Mouse (Mus musculus) myocyte (in vitro differentiated cells): ENCODE measurements around the gene Lrrc40.

Source experiments
- CEBPB ChIP-seq: IDR thresholded peaks from 2 replicates; pipeline ENCODE4 v1.6.1; 2011; ENCODE audit warnings: mild to moderate bottlenecking, moderate library complexity; ENCODE audit not compliant: poor library complexity, insufficient read depth, severe bottlenecking
- MAX ChIP-seq: IDR thresholded peaks from one replicate; pipeline ENCODE4 v1.6.1; 2011; ENCODE audit warnings: low read depth, mild to moderate bottlenecking, control low read depth
- MYOD1 ChIP-seq, 3 experiments: IDR thresholded peaks; one replicate each; pipeline ENCODE4 v1.6.1; 2011; ENCODE audit warnings: control low read depth in 2 of 3, low read depth in 2 of 3, mild to moderate bottlenecking in 2 of 3, moderate library complexity in 1 of 3; ENCODE audit not compliant: insufficient read length in 2 of 3, control insufficient read depth in 1 of 3
- MYOG ChIP-seq, 3 experiments: IDR thresholded peaks; one replicate each; pipeline ENCODE4 v1.6.1; 2011; ENCODE audit warnings: control low read depth in 2 of 3, low read depth in 2 of 3, mild to moderate bottlenecking in 2 of 3; ENCODE audit not compliant: insufficient read length in 2 of 3, control insufficient read depth in 1 of 3, insufficient read depth in 1 of 3
- POLR2A ChIP-seq: IDR thresholded peaks from one replicate; pipeline ENCODE4 v1.6.1; 2011; ENCODE audit warnings: low read depth, mild to moderate bottlenecking, control low read depth, moderate library complexity; ENCODE audit not compliant: insufficient read length
- POLR2AphosphoS2 ChIP-seq: IDR thresholded peaks from one replicate; pipeline ENCODE4 v1.6.1; 2011; ENCODE audit warnings: low read depth, control low read depth; ENCODE audit not compliant: insufficient read length
- REST ChIP-seq: IDR thresholded peaks from one replicate; pipeline ENCODE4 v1.6.1; 2011; ENCODE audit warnings: mild to moderate bottlenecking, control low read depth, moderate library complexity; ENCODE audit not compliant: insufficient read depth, insufficient read length
- TCF12 ChIP-seq: IDR thresholded peaks from one replicate; pipeline ENCODE4 v1.6.1; 2011; ENCODE audit warnings: mild to moderate bottlenecking, control low read depth; ENCODE audit not compliant: poor library complexity, insufficient read depth, severe bottlenecking
- USF1 ChIP-seq: IDR thresholded peaks from one replicate; pipeline ENCODE4 v1.6.1; 2011; ENCODE audit warnings: low read depth, mild to moderate bottlenecking, control low read depth, moderate library complexity

GRCm38 (mm10) chr3:158076685-158077379 is 40.4 kb downstream of the Lrrc40 start:
- TF ChIP-seq MYOG (IDR thresholded peaks at IDR 0.05; ENCODE audit: control insufficient read depth in 1 of 3, insufficient read depth in 1 of 3, insufficient read length in 2 of 3, low read depth in 2 of 3), result no peak
- no peak for TF ChIP-seq POLR2A
- TF ChIP-seq TCF12, result no peak
- TF ChIP-seq USF1, result no peak
- no peak for TF ChIP-seq MYOD1 (IDR thresholded peaks at IDR 0.05; ENCODE audit: control insufficient read depth in 1 of 3, insufficient read length in 2 of 3, low read depth in 2 of 3)
- no peak for TF ChIP-seq CEBPB
- no peak for TF ChIP-seq REST
- no peak for TF ChIP-seq POLR2AphosphoS2
- no peak for TF ChIP-seq MAX
